ENCODE assay signal across 8 mouse cellular contexts in the genomic region with DNA sequence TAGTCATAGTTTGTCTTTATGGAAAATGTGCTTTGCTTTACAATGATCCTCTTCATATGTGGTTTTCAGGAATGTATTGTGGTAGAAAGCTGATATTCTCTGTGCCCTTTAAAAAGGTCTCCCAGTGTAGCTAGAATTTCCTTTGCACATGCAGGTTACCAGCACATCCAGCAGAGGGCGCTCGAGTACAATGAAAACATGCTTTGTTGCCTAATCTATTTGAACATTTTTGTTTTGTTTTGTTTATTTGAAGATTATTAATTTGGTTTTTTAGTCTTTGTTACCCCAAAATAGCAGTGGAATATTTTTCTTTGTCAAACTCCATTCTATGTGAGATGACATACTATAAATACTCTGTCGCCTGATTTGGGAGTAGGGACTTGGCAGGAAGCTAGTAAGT. TPM values are rescaled to one million over a fixed set of nuclear protein-coding genes. Genes with fewer than 3 reads are reported as not detected.
DNase-seq lines count a peak whose midpoint lies in the region; ATAC-seq and TF ChIP-seq lines count a peak whose summit lies in the region.

No protein-coding gene starts in this region.

- intact Hi-C loops in heart, postnatal 10 days (cut with DNase I), result loop anchor here (2.0 to 5.0 kb wide), 4 partner anchors 472 to 743 kb away; a partner anchor contains a TSS
- intact Hi-C loops in left cerebral cortex, postnatal 10 days (cut with DNase I), result loop anchor here (2.0 to 5.0 kb wide), 3 partner anchors 472 to 773 kb away; a partner anchor contains a TSS

- 27% methylated on average over 3 of the region's 3 CpGs for WGBS in intestine, postnatal 0 days
- WGBS in intestine, embryonic 15.5 days, result 33% methylated on average over 3 of the region's 3 CpGs

- no peaks in the 10 kb centered on the region for H3K36me3 ChIP-seq in intestine, postnatal 0 days (ENCODE audit: control insufficient read depth, insufficient read depth)
- H3K36me3 ChIP-seq in intestine, embryonic 15.5 days, result no peaks in the 10 kb centered on the region

- peak; percentile 89 for TF ChIP-seq CTCF in intestine, postnatal 0 days (IDR thresholded peaks at IDR 0.05; ENCODE audit: low read depth)

- no peaks in the 10 kb centered on the region for H3K27me3 ChIP-seq in intestine, postnatal 0 days (replicated peaks; ENCODE audit: control insufficient read depth, insufficient read depth, low read length)
- H3K27me3 ChIP-seq in intestine, embryonic 15.5 days (replicated peaks), result no peaks in the 10 kb centered on the region

- no peak overlapping the region for H3K4me3 ChIP-seq in intestine, postnatal 0 days (ENCODE audit: low read depth, low read length)
- no peak overlapping the region for H3K4me3 ChIP-seq in intestine, embryonic 15.5 days (replicated peaks)

- ATAC-seq in intestine, postnatal 0 days, result no peak
- ATAC-seq in intestine, embryonic 15.5 days, result no peak
- ATAC-seq in neutrophil, adult 5-6 weeks (ENCODE audit: extremely low read depth, insufficient number of reproducible peaks, low FRiP score, poor library complexity, severe bottlenecking), result 0 out of 2 replicates have a peak, but pooled peaks have one; percentile 36

- H3K9ac ChIP-seq in intestine, postnatal 0 days (ENCODE audit: low read depth, low read length), result no peak overlapping the region
- H3K9ac ChIP-seq in intestine, embryonic 15.5 days, result no peak overlapping the region

- H3K9me3 ChIP-seq in intestine, postnatal 0 days (ENCODE audit: control insufficient read depth), result peaks cover 5% of the 10 kb centered on the region; the same call in 1 of the 2 replicates
- no peaks in the 10 kb centered on the region for H3K9me3 ChIP-seq in intestine, embryonic 15.5 days

- H3K4me1 ChIP-seq in intestine, postnatal 0 days (replicated peaks; ENCODE audit: control insufficient read depth, insufficient read depth, low read length), result no peaks in the 10 kb centered on the region
- no peaks in the 10 kb centered on the region for H3K4me1 ChIP-seq in intestine, embryonic 15.5 days (replicated peaks)

- DNase-seq in Muller cell, postnatal 12 days (ENCODE audit: inconsistent ontology term), result peak; percentile 53
- DNase-seq in cerebellum, adult 9-11 months, result peak; percentile 18
- peak; percentile 69 to 85 for DNase-seq in heart, postnatal 10 days
- DNase-seq in left cerebral cortex, postnatal 10 days (ENCODE audit: extremely low spot score in 1 of 2, low spot score in 2 of 2), result peak; percentile 67 to 74
- peak; percentile 50 for DNase-seq in urinary bladder, adult 2 months (ENCODE audit: low spot score)

- H3K4me2 ChIP-seq in intestine, postnatal 0 days (replicated peaks; ENCODE audit: low read depth), result no peak overlapping the region
- H3K4me2 ChIP-seq in intestine, embryonic 15.5 days (replicated peaks), result no peak overlapping the region

- H3K27ac ChIP-seq in intestine, postnatal 0 days (ENCODE audit: low read depth, low read length), result no peak overlapping the region
- H3K27ac ChIP-seq in intestine, embryonic 15.5 days, result no peak overlapping the region

RNA-seq across cellular contexts. Expression of a gene that starts 24.8 kb away (rescaled TPM):
- polyA plus RNA-seq in intestine, postnatal 0 days (2015; fragmentation: Nextera tagmentation; extraction: Ambion mirVana), result 3.8 and 3.9 TPM in 2 replicates
- polyA plus RNA-seq in intestine, embryonic 15.5 days (2015; fragmentation: Nextera tagmentation; extraction: Ambion mirVana), result 7.6 and 9.2 TPM in 2 replicates
- 10 to 100 TPM; 10.8 to 11.8 TPM for total RNA-seq in heart, postnatal 10 days (2021)
- total RNA-seq in left cerebral cortex, postnatal 10 days (2021), result 10 to 100 TPM in 1 of 2 experiments, 1 to 10 TPM in 1; 8.0 to 10.4 TPM
- 0.58 and 2.0 TPM in 2 replicates for total RNA-seq in neutrophil, adult 5-6 weeks (2017)
- 2.9 and 4.0 TPM in 2 replicates for polyA plus RNA-seq in urinary bladder, adult 2 months (2012; rRNA removed)

Comparison
In these comparisons a context has a peak if more than half of its experiments do, and no peak if none do; other contexts are left out.
1. DNase-seq: peak in every context shown above with its lines; median percentile 77 in heart, postnatal 10 days; 70 in left cerebral cortex, postnatal 10 days; 53 in Muller cell, postnatal 12 days; 50 in urinary bladder, adult 2 months; 18 in cerebellum, adult 9-11 months.